Mouse (Mus musculus) mouse trophoblast stem cell (cell line): ENCODE measurements around the gene Vsig2.

ENCODE experiments used
- in situ Hi-C, 2 experiments: fragments of 300-500 bp; cut with MseI, MboI; formaldehyde crosslinking; loops; 2 replicates in 1 of 2; 3 replicates in 1 of 2; pipeline ENCODE4 v1.15.1; 2025

Vsig2 gene

DNA sequence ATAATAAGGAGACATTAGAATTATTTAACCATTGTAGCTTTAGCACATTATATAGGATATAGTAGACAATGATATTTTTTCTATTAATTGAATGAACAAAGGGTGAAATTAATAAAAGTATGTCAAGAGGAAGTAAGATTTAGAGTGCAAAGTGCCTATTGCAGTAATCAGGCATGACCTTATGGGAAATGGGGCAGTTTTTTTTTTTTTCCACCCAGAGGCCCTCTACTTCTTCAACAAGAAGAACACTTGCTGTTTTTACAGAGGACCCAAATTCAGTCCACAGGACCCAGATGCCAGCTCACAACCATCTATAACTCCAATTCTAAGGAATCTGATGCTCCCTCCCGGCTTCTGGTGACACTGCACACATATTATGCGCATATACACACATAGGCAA, 21.6 kb downstream of the Vsig2 start:
- in situ Hi-C loops, result no loop called here

DNA sequence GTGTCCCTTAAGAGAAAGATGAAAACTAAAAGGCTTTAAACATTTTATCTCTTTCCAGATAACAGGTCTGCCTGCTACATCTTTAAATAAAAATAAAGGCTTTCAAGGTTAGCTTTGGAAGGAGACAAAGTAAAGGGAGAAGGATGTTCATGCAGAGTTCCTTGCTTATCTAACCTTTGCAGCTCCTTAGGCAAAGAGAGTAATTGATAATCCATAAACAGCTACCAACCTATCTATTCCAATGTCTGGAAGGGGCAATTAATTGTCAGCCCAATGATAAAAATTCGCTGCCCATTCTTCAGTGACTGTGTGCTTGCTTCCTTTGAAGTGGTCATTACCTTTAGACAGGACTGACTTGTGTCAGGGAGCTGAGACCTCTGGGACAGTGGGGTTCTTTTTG, 24.8 kb downstream of the Vsig2 start:
- in situ Hi-C loops, result no loop called here

DNA sequence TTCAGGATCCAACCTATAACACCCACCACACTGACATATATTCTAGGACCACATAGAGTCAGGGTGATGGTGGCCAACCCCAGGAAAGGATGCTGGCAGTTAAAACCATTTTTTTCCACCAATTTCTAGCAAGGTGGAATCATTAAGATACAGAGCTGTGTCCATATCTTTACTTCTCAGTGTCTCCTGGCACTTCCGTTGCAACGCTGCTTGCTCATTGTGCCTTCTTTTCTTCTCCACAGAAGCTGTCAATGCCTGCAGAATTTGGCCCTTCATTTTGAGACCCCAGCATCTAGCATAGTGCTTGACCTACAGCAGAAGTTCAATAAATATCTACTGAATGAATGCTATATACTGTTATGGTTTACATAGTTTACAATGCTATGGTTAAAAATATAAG, 28.0 kb downstream of the Vsig2 start:
- in situ Hi-C loops, result no loop called here

DNA sequence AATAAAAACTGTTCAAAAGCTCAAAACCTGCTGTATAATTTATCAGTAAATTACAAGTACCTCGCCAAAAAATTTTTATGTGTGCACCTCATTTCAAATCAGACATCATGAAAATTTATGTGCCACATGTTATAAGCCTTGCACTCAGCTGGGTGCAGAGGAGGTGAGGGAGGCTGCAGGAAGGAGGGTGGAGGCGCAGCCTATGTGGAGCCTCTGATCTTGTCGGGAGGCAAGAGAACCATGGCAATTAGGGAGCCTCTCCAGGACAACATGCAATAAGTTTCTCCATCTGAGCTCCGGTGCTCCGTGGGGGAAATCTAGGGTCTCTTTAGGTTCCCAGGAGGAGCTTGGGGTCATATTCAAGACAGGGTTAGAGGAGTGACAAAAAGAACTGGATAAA, 28.4 kb downstream of the Vsig2 start:
- in situ Hi-C loops, result no loop called here

GRCm38 (mm10) chr9:37567892-37568604, 29.0 kb downstream of the Vsig2 start:
- in situ Hi-C loops, result no loop called here

GRCm38 (mm10) chr9:37568605-37569214, 29.7 kb downstream of the Vsig2 start:
- in situ Hi-C loops, result no loop called here

GRCm38 (mm10) chr9:37569231-37569835, 30.3 kb downstream of the Vsig2 start:
- in situ Hi-C loops, result no loop called here

DNA sequence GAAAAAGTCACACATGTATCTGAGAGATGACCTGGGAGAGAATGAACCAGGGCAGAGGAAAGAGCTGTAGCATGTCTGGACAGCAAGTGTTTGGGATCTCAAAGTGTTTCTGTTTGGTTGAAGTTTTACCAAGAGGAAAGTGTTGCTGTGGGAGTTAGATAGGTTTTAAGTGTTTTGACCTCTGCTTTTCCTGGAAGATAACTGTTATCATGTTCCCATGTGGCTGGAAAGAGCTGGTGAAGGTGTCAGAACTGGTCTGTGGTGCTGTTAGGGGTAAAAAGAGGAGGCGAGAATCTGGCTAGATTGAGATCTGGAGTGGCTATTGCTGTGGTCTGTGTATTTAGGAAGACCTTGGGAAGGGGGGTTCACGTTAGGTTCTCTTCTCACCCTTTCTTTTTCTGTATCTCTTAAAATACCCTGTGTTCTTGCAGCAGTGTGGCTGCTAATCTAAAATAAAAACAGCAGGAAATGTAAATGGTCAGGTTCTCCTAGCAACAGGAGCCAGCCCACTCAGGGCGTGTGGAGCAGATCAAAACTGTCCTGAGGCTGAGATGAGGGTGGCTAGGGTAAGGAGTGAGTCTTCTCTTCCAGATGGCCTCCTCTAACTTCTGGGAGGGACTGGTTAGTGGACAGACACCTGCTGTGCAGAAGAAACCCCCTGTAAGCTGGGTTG, 33.3 kb downstream of the Vsig2 start:
- in situ Hi-C loops, result no loop called here

DNA sequence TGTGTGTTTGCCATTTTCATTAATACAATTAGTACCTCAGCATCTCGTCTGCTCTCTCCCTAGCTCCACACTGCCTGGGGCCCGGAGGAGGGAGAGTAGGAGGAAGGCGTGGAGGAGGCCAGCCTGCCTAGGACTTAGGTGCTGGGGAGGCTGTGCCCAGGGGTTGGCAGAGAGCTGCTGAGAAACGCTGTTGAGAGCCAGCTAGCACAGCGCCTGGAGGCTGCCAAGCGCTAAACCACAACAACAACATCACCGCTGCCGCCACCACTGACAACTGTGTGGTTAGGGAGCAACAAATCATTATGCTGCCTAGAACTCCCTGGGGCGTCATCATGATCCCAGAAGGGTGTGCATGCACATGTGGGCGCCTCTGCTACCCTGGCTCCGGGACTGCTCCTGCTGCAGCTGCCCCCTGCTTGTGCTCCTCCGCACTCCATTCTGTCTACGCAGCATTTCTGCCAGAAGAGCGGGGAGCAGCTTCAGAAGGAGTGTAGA, 37.4 kb downstream of the Vsig2 start:
- in situ Hi-C loops, result no loop called here

DNA sequence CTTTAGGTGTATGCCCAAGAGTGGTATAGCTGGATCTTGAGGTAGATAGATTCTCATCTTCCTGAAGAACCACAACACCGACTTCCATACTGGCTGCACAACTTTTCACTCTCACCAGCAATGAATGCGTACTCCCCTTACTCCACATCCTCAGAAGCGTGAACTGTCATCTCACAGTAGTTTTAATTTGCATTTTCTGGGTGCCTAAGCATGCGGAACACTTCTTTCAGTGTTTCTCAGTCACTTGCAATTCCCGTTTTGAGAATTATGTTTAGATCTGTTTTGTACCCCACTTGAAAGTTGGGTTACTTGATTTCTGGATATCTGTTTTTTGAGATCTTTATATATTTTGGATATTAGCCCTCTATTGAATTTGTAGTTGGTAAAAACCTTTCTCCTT, 44.5 kb downstream of the Vsig2 start:
- in situ Hi-C loops, result no loop called here

GRCm38 (mm10) chr9:37586718-37587117, 47.7 kb downstream of the Vsig2 start:
- in situ Hi-C loops, result no loop called here

DNA sequence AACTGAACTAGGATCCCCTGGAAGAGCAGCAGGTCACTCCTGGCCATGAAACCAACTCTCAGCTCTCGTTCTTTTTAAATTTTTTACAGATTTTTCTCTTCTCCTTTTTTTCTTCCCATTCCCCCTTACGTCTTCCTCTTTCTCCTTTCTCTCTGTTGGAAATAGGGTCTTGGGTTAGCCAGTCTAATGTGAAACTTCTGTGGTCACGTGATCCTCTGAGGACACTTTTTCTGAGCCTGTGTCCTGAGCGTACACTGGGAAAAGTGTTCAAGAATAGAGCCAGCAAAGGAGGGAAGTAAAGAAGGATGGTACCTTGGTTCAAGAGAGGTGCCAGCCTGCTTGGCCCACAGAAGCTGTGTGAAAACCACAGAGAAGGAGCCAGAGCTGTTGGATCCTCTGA, 51.3 kb downstream of the Vsig2 start:
- in situ Hi-C loops, result no loop called here

GRCm38 (mm10) chr9:37592025-37592424, 53.0 kb downstream of the Vsig2 start:
- in situ Hi-C loops, result no loop called here

- in situ Hi-C loops, result no loop called here
Measured at GRCm38 (mm10) chr9:37592633-37593032, 53.6 kb downstream of the Vsig2 start.

- in situ Hi-C loops, result no loop called here
Measured at GRCm38 (mm10) chr9:37593690-37594089, 54.6 kb downstream of the Vsig2 start.
